8 mouse cellular contexts compared by ENCODE assay signal in genomic region chr13:71458061-71458935, GRCm38 (mm10).
DNase-seq lines count a peak whose midpoint lies in the region; ATAC-seq and TF ChIP-seq lines count a peak whose summit lies in the region.

No protein-coding gene starts in this region.

- peaks cover 47% of the 10 kb centered on the region for H3K27me3 ChIP-seq in E14TG2a.4 (ENCODE audit: insufficient read depth, low read length)
- H3K27me3 ChIP-seq in forebrain, embryonic 13.5 days, result peaks cover 65% of the 10 kb centered on the region
- H3K27me3 ChIP-seq in heart, postnatal 0 days (ENCODE audit: control insufficient read depth, insufficient read depth, low read length), result 0 out of 2 replicates have a peak, but pooled peaks cover 4% of the 10 kb centered on the region
- no peaks in the 10 kb centered on the region for H3K27me3 ChIP-seq in liver, embryonic 14.5 days (ENCODE audit: control insufficient read depth, insufficient read depth, low read length)

- no peaks in the 10 kb centered on the region for H3K36me3 ChIP-seq in E14TG2a.4 (ENCODE audit: insufficient read depth, low read length)
- H3K36me3 ChIP-seq in forebrain, embryonic 13.5 days (ENCODE audit: poor library complexity, severe bottlenecking), result no peaks in the 10 kb centered on the region
- H3K36me3 ChIP-seq in heart, postnatal 0 days (replicated peaks; ENCODE audit: control insufficient read depth, insufficient read depth, low read length), result no peaks in the 10 kb centered on the region
- H3K36me3 ChIP-seq in liver, embryonic 14.5 days (replicated peaks; ENCODE audit: control insufficient read depth, insufficient read depth, low read depth), result no peaks in the 10 kb centered on the region

- H3K9me3 ChIP-seq in E14TG2a.4 (ENCODE audit: low read length), result no peaks in the 10 kb centered on the region
- no peaks in the 10 kb centered on the region for H3K9me3 ChIP-seq in forebrain, embryonic 13.5 days (replicated peaks)
- H3K9me3 ChIP-seq in heart, postnatal 0 days (replicated peaks; ENCODE audit: control insufficient read depth, low read length), result no peaks in the 10 kb centered on the region
- no peaks in the 10 kb centered on the region for H3K9me3 ChIP-seq in liver, embryonic 14.5 days (ENCODE audit: control insufficient read depth, low read length)

- TF ChIP-seq EP300 in heart, postnatal 0 days (IDR thresholded peaks at IDR 0.05; ENCODE audit: low read depth), result no peak
- TF ChIP-seq EP300 in liver, embryonic 14.5 days (IDR thresholded peaks at IDR 0.05; ENCODE audit: low read depth), result no peak

- H3K9ac ChIP-seq in forebrain, embryonic 13.5 days, result 0 out of 2 replicates have a peak overlapping the region, but pooled peaks have one; percentile 23
- H3K9ac ChIP-seq in heart, postnatal 0 days (replicated peaks; ENCODE audit: low read depth, low read length), result no peak overlapping the region
- no peak overlapping the region for H3K9ac ChIP-seq in liver, embryonic 14.5 days (replicated peaks)

- H3K27ac ChIP-seq in forebrain, embryonic 13.5 days, result no peak overlapping the region
- no peak overlapping the region for H3K27ac ChIP-seq in heart, postnatal 0 days (ENCODE audit: low read depth)
- no peak overlapping the region for H3K27ac ChIP-seq in liver, embryonic 14.5 days

- TF ChIP-seq CTCF in E14TG2a.4 (conservative IDR thresholded peaks at IDR 0.05; ENCODE audit: low read length), result peak; percentile 64
- TF ChIP-seq CTCF in heart, postnatal 0 days (IDR thresholded peaks at IDR 0.05; ENCODE audit: low read depth), result peak; percentile 88
- peak; percentile 82 for TF ChIP-seq CTCF in liver, embryonic 14.5 days (IDR thresholded peaks at IDR 0.05; ENCODE audit: low read depth)

- whole genome bisulfite sequencing in forebrain, embryonic 13.5 days, result 3% methylated on average over 25 of the region's 25 CpGs
- WGBS in heart, postnatal 0 days, result 2% methylated on average over 25 of the region's 25 CpGs
- 3% methylated on average over 25 of the region's 25 CpGs for WGBS in liver, embryonic 14.5 days (ENCODE audit: insufficient replicate concordance)

- H3K4me1 ChIP-seq in E14TG2a.4 (replicated peaks; ENCODE audit: low read depth, low read length), result peaks cover 8% of the 10 kb centered on the region
- peaks cover 12% of the 10 kb centered on the region for H3K4me1 ChIP-seq in forebrain, embryonic 13.5 days
- H3K4me1 ChIP-seq in heart, postnatal 0 days (ENCODE audit: control insufficient read depth, insufficient read depth), result no peaks in the 10 kb centered on the region
- H3K4me1 ChIP-seq in liver, embryonic 14.5 days (replicated peaks; ENCODE audit: control insufficient read depth in 2 of 2, insufficient read depth in 2 of 2, low read length in 1 of 2), result no peaks in the 10 kb centered on the region

- ATAC-seq in cerebellum, adult (ENCODE audit: insufficient number of reproducible peaks, low FRiP score, low TSS enrichment), result peak; percentile 45; the same call in 1 of the 2 replicates
- peak; percentile 93 for ATAC-seq in forebrain, embryonic 13.5 days
- ATAC-seq in heart, postnatal 0 days (ENCODE audit: insufficient read depth, low read depth), result peak; percentile 72
- ATAC-seq in liver, embryonic 14.5 days (ENCODE audit: insufficient read depth), result no peak
- no peak for ATAC-seq in erythroid progenitor cell, adult 5-6 weeks (replicated peaks; ENCODE audit: low FRiP score, poor library complexity, severe bottlenecking)

- peak overlapping the region; percentile 52 for H3K4me3 ChIP-seq in E14TG2a.4 (replicated peaks; ENCODE audit: low read length)
- H3K4me3 ChIP-seq in forebrain, embryonic 13.5 days, result peak overlapping the region; percentile 15
- peak overlapping the region; percentile 33 for H3K4me3 ChIP-seq in heart, postnatal 0 days (ENCODE audit: low read depth, low read length)
- no peak overlapping the region for H3K4me3 ChIP-seq in liver, embryonic 14.5 days (ENCODE audit: insufficient read depth in 1 of 2, low read depth in 2 of 2, low read length in 2 of 2)

- peak; percentile 28 for DNase-seq in heart, postnatal 0 days (ENCODE audit: low spot score)
- peak; percentile 38 to 79 for DNase-seq in kidney, postnatal 36 days
- DNase-seq in liver, embryonic 14.5 days (ENCODE audit: low read depth in 3 of 3, low spot score in 3 of 3), result no peak
- peak; percentile 60 for DNase-seq in ovary, postnatal 14 days (ENCODE audit: low spot score)

- peak overlapping the region; percentile 52 for H3K4me2 ChIP-seq in forebrain, embryonic 13.5 days
- peak overlapping the region; percentile 58 for H3K4me2 ChIP-seq in heart, postnatal 0 days (ENCODE audit: low read depth, low read length)
- H3K4me2 ChIP-seq in liver, embryonic 14.5 days (ENCODE audit: low read depth), result 0 out of 2 replicates have a peak overlapping the region, but pooled peaks have one; percentile 11

Comparison
In these comparisons a context has a peak if more than half of its experiments do, and no peak if none do; other contexts are left out.
1. H3K4me3 ChIP-seq: peak in E14TG2a.4 (single experiment), forebrain, embryonic 13.5 days (single experiment) and heart, postnatal 0 days (single experiment); none in liver, embryonic 14.5 days (0 of 2).
2. ATAC-seq: peak in cerebellum, adult (single experiment), forebrain, embryonic 13.5 days (single experiment) and heart, postnatal 0 days (single experiment); none in liver, embryonic 14.5 days (single experiment) and erythroid progenitor cell, adult 5-6 weeks (single experiment).
3. DNase-seq: peak in heart, postnatal 0 days (single experiment), kidney, postnatal 36 days (2 of 2) and ovary, postnatal 14 days (single experiment); none in liver, embryonic 14.5 days (0 of 3).
4. Peak in every context shown above with its lines, with median percentiles within 50 percentile points of each other: CTCF ChIP-seq and H3K4me2 ChIP-seq.